Mouse (Mus musculus) E14TG2a.4 (cell line): ENCODE measurements around the gene H2-M5.
"Not testable (repeated sequence)": the region's sequence is repeated elsewhere in the genome, so short reads cannot be mapped to it uniquely, and the experiment has no call there.

Experiments
- CTCF ChIP-seq: conservative IDR thresholded peaks from 2 replicates; pipeline ENCODE4 v1.5.1; 2014; ENCODE audit warnings: low read length
- POU5F1 ChIP-seq: IDR thresholded peaks from 2 replicates; pipeline ENCODE4 v1.6.1; 2014; ENCODE audit warnings: low read length, borderline replicate concordance

DNA sequence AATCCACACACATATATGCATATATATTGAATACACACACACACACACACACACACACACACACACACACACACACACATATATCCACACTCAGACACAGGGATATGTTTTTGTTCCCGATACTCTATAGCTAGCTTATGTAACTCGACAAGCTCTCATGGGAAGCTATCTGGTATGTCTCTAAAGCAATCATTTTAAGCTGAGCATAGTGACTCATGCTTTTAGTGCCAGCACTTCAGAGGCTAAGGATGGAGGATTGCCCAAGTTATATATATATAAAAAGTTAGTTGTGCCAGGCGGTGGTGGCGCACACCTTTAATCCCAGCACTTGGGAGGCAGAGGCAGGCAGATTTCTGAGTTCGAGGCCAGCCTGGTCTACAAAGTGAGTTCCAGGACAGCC, 29.9 kb upstream of the H2-M5 start:
- TF ChIP-seq CTCF, POU5F1: not testable (repeated sequence)
